Mouse (Mus musculus): ENCODE measurements around the gene Vgll2. TPM values are rescaled to one million over a fixed set of nuclear protein-coding genes. Genes with fewer than 3 reads are reported as not detected.

Vgll2 gene
- total and polyA plus RNA-seq, 2 experiments from 2014 or later: 0.15 TPM; not detected in 1

DNA sequence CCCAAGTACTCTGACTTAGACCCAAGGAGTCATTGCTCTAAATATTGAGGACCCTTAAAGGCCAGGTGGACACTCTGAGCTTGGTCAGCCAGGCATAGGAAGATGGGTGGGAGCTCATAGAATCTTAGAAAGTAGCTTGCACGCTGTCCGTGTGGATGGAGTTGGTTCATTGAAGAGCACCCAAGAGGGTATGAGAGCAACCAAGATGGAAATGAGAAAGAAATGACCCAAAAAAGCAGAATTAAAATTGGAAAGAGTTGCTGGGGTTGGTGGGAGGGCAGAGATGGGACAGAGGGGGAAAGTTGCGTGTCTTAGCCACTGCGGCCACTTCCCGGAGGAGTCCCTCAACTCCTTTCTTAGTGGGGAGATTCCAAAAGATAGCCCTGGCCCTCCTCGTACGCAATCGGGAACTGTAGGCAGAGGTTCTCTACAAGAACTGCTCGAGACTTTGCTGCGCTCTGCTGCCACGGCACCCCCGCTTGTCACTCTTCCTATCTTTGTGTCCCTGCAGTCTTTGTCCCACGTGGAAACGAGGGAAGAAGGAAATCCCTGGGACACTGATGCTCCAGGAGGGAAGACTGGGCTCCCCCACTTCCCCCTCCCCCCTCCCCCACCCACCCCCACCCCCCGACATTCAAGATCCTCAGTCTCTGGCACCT, 437 bp upstream of the Vgll2 start:
- H3K4me3 ChIP-seq (ENCODE audit: low read length): peak overlapping the region; percentile 45
- no peak overlapping the region for H3K27ac ChIP-seq
- ATAC-seq (peak; percentile 43), DNase-seq (ENCODE audit: low spot score) (no peak)
- no peak overlapping the region for H3K9ac ChIP-seq (replicated peaks; ENCODE audit: low read length)
- peak overlapping the region; percentile 70 for H3K4me2 ChIP-seq (ENCODE audit: low read depth, low read length)
- H3K36me3 ChIP-seq (ENCODE audit: insufficient read depth, low read length): no peaks in the 10 kb centered on the region
- no peak for TF ChIP-seq CTCF (IDR thresholded peaks at IDR 0.05; ENCODE audit: low read depth)
- H3K27me3 ChIP-seq (ENCODE audit: insufficient read depth, low read length): peaks cover 50% of the 10 kb centered on the region
- no peaks in the 10 kb centered on the region; the same call in 1 of the 2 replicates for H3K4me1 ChIP-seq (ENCODE audit: insufficient read depth, low read length)
- no peaks in the 10 kb centered on the region for H3K9me3 ChIP-seq (ENCODE audit: low read length)
- WGBS: under 1% methylated on average over 14 of the region's 15 CpGs

DNA sequence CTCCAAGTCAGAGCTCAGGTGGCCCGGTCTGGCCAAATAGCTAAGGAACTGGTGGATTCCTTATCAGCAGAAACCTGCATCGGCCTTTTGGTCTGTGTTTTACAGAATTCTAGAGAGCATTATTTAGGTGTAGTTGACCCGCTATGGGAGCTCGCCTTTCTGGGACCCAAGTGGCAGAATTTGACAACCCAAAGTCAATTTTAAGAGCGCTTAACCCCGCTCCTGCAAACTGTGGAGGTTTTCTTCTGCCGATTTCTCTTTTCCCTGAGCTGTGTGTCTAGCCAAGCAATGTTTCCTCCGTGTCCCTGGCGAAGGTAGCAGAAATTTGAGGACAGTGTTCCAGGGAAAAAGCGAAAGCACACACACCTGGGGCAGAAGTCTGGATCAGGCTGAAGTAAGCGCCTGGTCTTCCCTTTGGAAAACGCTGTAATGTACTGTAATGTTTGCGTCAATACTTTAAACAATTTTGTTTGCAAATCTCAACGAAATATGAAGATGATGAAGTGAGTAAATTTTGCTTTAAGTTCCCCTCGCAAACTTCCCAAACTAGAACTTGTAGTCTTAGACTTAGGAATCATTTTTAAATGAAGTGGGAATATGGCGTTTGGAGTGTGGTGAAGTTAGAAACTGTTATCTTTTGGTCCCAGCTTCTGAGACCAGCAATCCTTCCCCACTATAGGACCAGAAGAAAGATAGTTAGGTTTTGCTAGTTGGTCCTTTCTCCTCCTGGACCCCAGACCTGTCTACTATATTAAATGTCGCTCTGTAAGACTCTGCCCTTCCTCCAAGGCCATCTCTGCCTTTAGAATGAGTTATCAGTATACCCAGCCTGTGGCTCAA, 1.1 kb downstream of the Vgll2 start:
- DNase-seq (ENCODE audit: low spot score) (no peak), ATAC-seq (no peak)
- Histone ChIP-seq H3K36me3 (ENCODE audit: insufficient read depth, low read length) (no peaks in the 10 kb centered on the region), H3K4me1 (ENCODE audit: insufficient read depth, low read length) (peaks cover 6% of the 10 kb centered on the region; the same call in 1 of the 2 replicates), H3K9me3 (ENCODE audit: low read length) (no peaks in the 10 kb centered on the region), H3K27ac (no peak overlapping the region), H3K9ac (replicated peaks; ENCODE audit: low read length) (no peak overlapping the region), H3K4me3 (ENCODE audit: low read length) (peak overlapping the region; percentile 45), H3K4me2 (ENCODE audit: low read depth, low read length) (peak overlapping the region; percentile 70; the same call in 1 of the 2 replicates), H3K27me3 (ENCODE audit: insufficient read depth, low read length) (peaks cover 66% of the 10 kb centered on the region)
- 5% methylated on average over 17 of the region's 17 CpGs for WGBS
- no peak for TF ChIP-seq CTCF (IDR thresholded peaks at IDR 0.05; ENCODE audit: low read depth)

DNA sequence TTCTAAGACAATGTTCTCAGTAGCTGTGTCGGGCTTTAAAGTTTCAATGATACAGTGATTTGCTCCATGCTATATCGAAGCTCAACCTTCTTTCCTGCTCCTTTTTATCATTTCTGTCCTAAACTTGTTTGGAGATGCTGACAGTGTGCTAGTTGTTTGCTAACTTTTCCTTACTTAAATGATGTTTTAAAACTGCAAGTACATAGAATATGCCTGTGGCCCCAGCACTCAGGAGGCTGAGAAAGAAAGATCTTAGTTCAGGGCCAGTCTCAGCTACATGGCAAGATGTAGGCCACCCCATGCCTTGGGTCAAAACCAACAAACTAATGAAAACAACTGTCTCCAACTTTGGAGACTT, 1.7 kb downstream of the Vgll2 start:
- no peak for TF ChIP-seq CTCF (IDR thresholded peaks at IDR 0.05; ENCODE audit: low read depth)
- Histone ChIP-seq H3K9ac (replicated peaks; ENCODE audit: low read length) (no peak overlapping the region), H3K4me3 (ENCODE audit: low read length) (no peak overlapping the region), H3K9me3 (ENCODE audit: low read length) (no peaks in the 10 kb centered on the region), H3K27me3 (ENCODE audit: insufficient read depth, low read length) (peaks cover 72% of the 10 kb centered on the region), H3K27ac (no peak overlapping the region), H3K4me1 (ENCODE audit: insufficient read depth, low read length) (peaks cover 6% of the 10 kb centered on the region; the same call in 1 of the 2 replicates), H3K4me2 (ENCODE audit: low read depth, low read length) (no peak overlapping the region), H3K36me3 (ENCODE audit: insufficient read depth, low read length) (no peaks in the 10 kb centered on the region)
- ATAC-seq (no peak), DNase-seq (ENCODE audit: low spot score) (no peak)
- WGBS: 25% methylated on average over 2 of the region's 2 CpGs

- no peak for ATAC-seq
- Histone ChIP-seq H3K9me3 (ENCODE audit: low read length) (no peaks in the 10 kb centered on the region), H3K36me3 (ENCODE audit: insufficient read depth, low read length) (no peaks in the 10 kb centered on the region), H3K4me3 (ENCODE audit: low read length) (no peak overlapping the region), H3K27me3 (ENCODE audit: insufficient read depth, low read length) (peaks cover 76% of the 10 kb centered on the region), H3K9ac (replicated peaks; ENCODE audit: low read length) (no peak overlapping the region), H3K27ac (no peak overlapping the region), H3K4me1 (ENCODE audit: insufficient read depth, low read length) (peaks cover 6% of the 10 kb centered on the region; the same call in 1 of the 2 replicates), H3K4me2 (ENCODE audit: low read depth, low read length) (no peak overlapping the region)
- 0% methylated on average over 1 of the region's 1 CpGs for WGBS
- no peak for TF ChIP-seq CTCF (IDR thresholded peaks at IDR 0.05; ENCODE audit: low read depth)
- DNase-seq (ENCODE audit: low spot score): no peak
These were observed 3.0 kb downstream of the Vgll2 start for GRCm38 (mm10) chr10:52025291-52025690.

DNA sequence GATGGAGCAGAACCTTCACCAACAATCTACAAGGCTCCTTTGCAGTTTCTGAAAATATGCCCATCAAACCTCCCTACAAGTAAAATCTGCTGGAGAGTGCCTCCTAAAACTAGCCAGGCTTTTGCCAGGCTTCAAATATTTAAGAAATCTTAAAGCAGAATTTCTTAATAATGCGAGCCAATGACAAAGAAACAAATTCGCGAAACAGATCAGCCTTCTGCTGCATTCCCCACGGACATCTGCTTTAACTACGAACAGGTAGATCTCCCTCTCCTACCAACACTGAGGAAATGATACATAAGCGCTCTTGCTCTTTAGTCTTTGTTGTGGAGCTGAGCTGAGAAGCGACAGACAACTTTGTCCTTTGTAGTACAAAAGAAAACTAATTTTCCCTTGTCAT, 3.5 kb downstream of the Vgll2 start:
- no peaks in the 10 kb centered on the region for H3K36me3 ChIP-seq (ENCODE audit: insufficient read depth, low read length)
- ATAC-seq (no peak), DNase-seq (ENCODE audit: low spot score) (no peak)
- no peak overlapping the region for H3K4me3 ChIP-seq (ENCODE audit: low read length)
- peaks cover 72% of the 10 kb centered on the region for H3K27me3 ChIP-seq (ENCODE audit: insufficient read depth, low read length)
- H3K9me3 ChIP-seq (ENCODE audit: low read length): no peaks in the 10 kb centered on the region
- no peak for TF ChIP-seq CTCF (IDR thresholded peaks at IDR 0.05; ENCODE audit: low read depth)
- no peak overlapping the region for H3K9ac ChIP-seq (replicated peaks; ENCODE audit: low read length)
- H3K27ac ChIP-seq: no peak overlapping the region
- 19% methylated on average over 7 of the region's 7 CpGs for WGBS
- H3K4me1 ChIP-seq (ENCODE audit: insufficient read depth, low read length): peaks cover 6% of the 10 kb centered on the region; the same call in 1 of the 2 replicates
- no peak overlapping the region for H3K4me2 ChIP-seq (ENCODE audit: low read depth, low read length)

- WGBS: 3% methylated on average over 52 of the region's 68 CpGs
- Histone ChIP-seq H3K4me1 (ENCODE audit: insufficient read depth, low read length) (peaks cover 6% of the 10 kb centered on the region; the same call in 1 of the 2 replicates), H3K4me3 (ENCODE audit: low read length) (peak overlapping the region; percentile 45), H3K4me2 (ENCODE audit: low read depth, low read length) (peak overlapping the region; percentile 83), H3K9ac (replicated peaks; ENCODE audit: low read length) (peak overlapping the region; percentile 43), H3K27me3 (ENCODE audit: insufficient read depth, low read length) (peaks cover 69% of the 10 kb centered on the region), H3K9me3 (ENCODE audit: low read length) (no peaks in the 10 kb centered on the region), H3K27ac (no peak overlapping the region), H3K36me3 (ENCODE audit: insufficient read depth, low read length) (no peaks in the 10 kb centered on the region)
- DNase-seq (ENCODE audit: low spot score) (no peak), ATAC-seq (peak; percentile 72)
- no peak for TF ChIP-seq CTCF (IDR thresholded peaks at IDR 0.05; ENCODE audit: low read depth)
These were observed 5.1 kb downstream of the Vgll2 start for GRCm38 (mm10) chr10:52027161-52028035.

All from hindbrain, postnatal 0 days (tissue).